Mouse (Mus musculus) lung, postnatal 0 days (tissue): ENCODE results near the gene Gal3st3. TPM values are rescaled to one million over a fixed set of nuclear protein-coding genes. Genes with fewer than 3 reads are reported as not detected.

Experiments used
- ATAC-seq: fragments of 200-750 bp; cut with Nextera tagmentation; 2 replicates; pipeline ENCODE4 v1.8.0; 2017; ENCODE audit warnings: moderate library complexity
- DNase-seq: peaks from one replicate; pipeline ENCODE4 v3.0.0-alpha.2; 2016; ENCODE audit warnings: low spot score
- H3K27ac ChIP-seq: fragments of 300-500 bp; sonication (generic); 2 replicates; pipeline ENCODE4 v1.5.1; 2014; ENCODE audit warnings: antibody characterized with exemption, mild to moderate bottlenecking, low read length, mixed read lengths
- H3K27me3 ChIP-seq: fragments of 300-500 bp; sonication (generic); replicated peaks from 2 replicates; pipeline ENCODE4 v1.6.1; 2014; ENCODE audit warnings: low read length, mixed read lengths; ENCODE audit not compliant: insufficient read depth
- H3K36me3 ChIP-seq: fragments of 300-500 bp; sonication (generic); 2 replicates; pipeline ENCODE4 v1.6.1; 2014; ENCODE audit warnings: low read length, mixed read lengths; ENCODE audit not compliant: insufficient read depth
- H3K4me1 ChIP-seq: fragments of 300-500 bp; sonication (generic); 2 replicates; pipeline ENCODE4 v1.6.1; 2014; ENCODE audit warnings: antibody characterized with exemption, low read depth, low read length, mixed read lengths; ENCODE audit not compliant: insufficient read depth
- H3K4me2 ChIP-seq: fragments of 300-500 bp; sonication (generic); replicated peaks from 2 replicates; pipeline ENCODE4 v1.6.1; 2014; ENCODE audit warnings: low read depth, mild to moderate bottlenecking, low read length, moderate library complexity, mixed read lengths
- H3K4me3 ChIP-seq: fragments of 300-500 bp; sonication (generic); 2 replicates; pipeline ENCODE4 v1.5.1; 2014; ENCODE audit warnings: low read depth, low read length
- H3K9ac ChIP-seq: fragments of 300-500 bp; sonication (generic); replicated peaks from 2 replicates; pipeline ENCODE4 v1.6.1; 2014; ENCODE audit warnings: low read depth, mild to moderate bottlenecking
- H3K9me3 ChIP-seq: fragments of 300-500 bp; sonication (generic); 2 replicates; pipeline ENCODE4 v1.6.1; 2016; ENCODE audit warnings: low read length, mixed read lengths
- CTCF ChIP-seq: IDR thresholded peaks from 2 replicates; pipeline ENCODE4 v1.5.1; 2016; ENCODE audit warnings: antibody characterized with exemption, mild to moderate bottlenecking
- EP300 ChIP-seq: IDR thresholded peaks from 2 replicates; pipeline ENCODE4 v1.6.1; 2016; ENCODE audit warnings: antibody characterized with exemption, mild to moderate bottlenecking, control low read depth
- WGBS: fragments of 180-500 bp; shearing (Covaris S2); extraction: QIAGEN DNeasy Blood & Tissue Kit; methylation state at CpG from one replicate; pipeline ENCODE4 v1.1.7; 2014; 5-methylcytosine and 5-hydroxymethylcytosine counted together
- polyA plus RNA-seq: library from polyadenylated mRNA; unstranded; fragments of >200 nt; fragmentation: Nextera tagmentation; extraction: Ambion mirVana; gene quantifications from 2 replicates; pipeline ENCODE4 v1.2.1, GENCODE M21; 2015

Gal3st3 gene
- 0.55 and 0.57 TPM in 2 replicates for polyA plus RNA-seq

GRCm38 (mm10) chr19:5297903-5298800 is at the start of gene Gal3st3:
TSS of gene Gal3st3 (plus strand) at chr19:5298331.
- H3K9ac ChIP-seq: peak within 1 kb of the TSS; percentile 32
- peaks cover 17% of the 10 kb centered on the region; the same call in 1 of the 2 replicates for H3K4me1 ChIP-seq
- H3K27me3 ChIP-seq: no peaks in the 10 kb centered on the region
- peak within 1 kb of the TSS; percentile 53 for H3K4me2 ChIP-seq
- ATAC-seq (no peak), DNase-seq (no peak)
- H3K9me3 ChIP-seq: no peaks in the 10 kb centered on the region
- peak within 1 kb of the TSS; percentile 17; the same call in 1 of the 2 replicates for H3K4me3 ChIP-seq
- H3K36me3 ChIP-seq: 0 out of 2 replicates have a peak, but pooled peaks cover under 1% of the 10 kb centered on the region
- WGBS: 11% methylated on average over 28 of the region's 32 CpGs
- H3K27ac ChIP-seq: no peak within 1 kb of the TSS
- no peak for TF ChIP-seq CTCF
- no peak for TF ChIP-seq EP300

GRCm38 (mm10) chr19:5257140-5257539 is 41.0 kb upstream of the Gal3st3 start:
- Histone ChIP-seq H3K4me1 (no peaks in the 10 kb centered on the region), H3K9me3 (no peaks in the 10 kb centered on the region), H3K36me3 (no peaks in the 10 kb centered on the region), H3K27ac (0 out of 2 replicates have a peak overlapping the region, but pooled peaks have one; percentile 21), H3K4me3 (no peak overlapping the region), H3K27me3 (no peaks in the 10 kb centered on the region), H3K4me2 (no peak overlapping the region), H3K9ac (no peak overlapping the region)
- no peak for ATAC-seq
- 34% methylated on average over 3 of the region's 3 CpGs for WGBS
- peak; percentile 40 for DNase-seq
- TF ChIP-seq EP300 (no peak), CTCF (no peak)

- ATAC-seq (no peak), DNase-seq (no peak)
- TF ChIP-seq EP300 (no peak), CTCF (no peak)
- H3K4me3 ChIP-seq: no peak overlapping the region
- WGBS: 90% methylated on average over 5 of the region's 5 CpGs
- no peaks in the 10 kb centered on the region for H3K27me3 ChIP-seq
- no peak overlapping the region for H3K4me2 ChIP-seq
- H3K9me3 ChIP-seq: no peaks in the 10 kb centered on the region
- H3K9ac ChIP-seq: no peak overlapping the region
- 0 out of 2 replicates have a peak, but pooled peaks cover 5% of the 10 kb centered on the region for H3K4me1 ChIP-seq
- no peaks in the 10 kb centered on the region for H3K36me3 ChIP-seq
- no peak overlapping the region for H3K27ac ChIP-seq
Measured at GRCm38 (mm10) chr19:5267015-5267414, 31.1 kb upstream of the Gal3st3 start.

DNA sequence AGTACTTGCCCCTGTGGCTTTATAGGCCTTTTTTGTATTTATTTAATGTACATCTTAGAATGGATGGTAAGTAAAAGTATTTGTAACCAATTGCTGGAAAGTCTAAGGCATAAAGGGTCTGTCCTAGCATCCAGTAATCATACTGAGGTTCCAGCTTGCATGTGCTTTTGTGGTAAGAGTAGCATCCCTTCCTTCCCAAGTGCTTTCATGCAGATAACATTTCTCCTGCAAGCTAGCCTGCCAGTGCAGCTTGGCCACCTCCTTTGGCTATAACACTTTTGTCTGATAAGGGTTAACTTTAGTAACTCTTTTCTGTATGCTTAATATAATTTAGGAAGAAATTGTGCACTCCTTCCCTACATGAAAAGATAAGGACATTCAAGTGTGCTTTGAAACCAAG is 30.1 kb upstream of the Gal3st3 start:
- no peak for ATAC-seq
- H3K4me3 ChIP-seq: no peak overlapping the region
- no peaks in the 10 kb centered on the region for H3K9me3 ChIP-seq
- DNase-seq: no peak
- H3K9ac ChIP-seq: no peak overlapping the region
- no peak overlapping the region for H3K4me2 ChIP-seq
- no peaks in the 10 kb centered on the region for H3K36me3 ChIP-seq
- no peaks in the 10 kb centered on the region for H3K27me3 ChIP-seq
- H3K4me1 ChIP-seq: 0 out of 2 replicates have a peak, but pooled peaks cover 6% of the 10 kb centered on the region
- TF ChIP-seq CTCF (no peak), EP300 (no peak)
- no peak overlapping the region for H3K27ac ChIP-seq

DNA sequence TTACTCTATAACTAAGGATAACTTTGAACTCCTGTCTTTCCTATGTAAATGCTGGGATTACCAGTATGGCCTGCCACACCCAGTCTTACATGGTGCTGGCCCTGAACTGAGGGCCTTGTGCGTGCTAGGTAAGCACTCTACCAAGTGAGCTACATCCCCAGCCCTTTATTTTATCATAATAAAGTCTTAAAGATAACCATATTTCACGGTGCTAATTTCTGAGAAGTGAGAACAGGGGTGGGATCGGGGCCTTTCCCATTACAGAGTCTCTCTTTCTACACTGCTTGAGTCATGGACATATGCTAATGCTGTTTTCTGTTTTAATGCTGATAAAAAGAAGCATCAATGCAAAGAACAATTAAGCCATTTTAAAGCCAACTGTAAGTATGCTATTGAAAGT is 29.3 kb upstream of the Gal3st3 start:
- ATAC-seq: no peak
- no peak overlapping the region for H3K27ac ChIP-seq

GRCm38 (mm10) chr19:5269392-5269791 is 28.7 kb upstream of the Gal3st3 start:
- no peak overlapping the region for H3K4me3 ChIP-seq
- WGBS: 78% methylated on average over 5 of the region's 5 CpGs

More for the DNA sequence above, 29.3 kb upstream of the Gal3st3 start:
- Histone ChIP-seq H3K9me3 (no peaks in the 10 kb centered on the region), H3K9ac (0 out of 2 replicates have a peak overlapping the region, but pooled peaks have one; percentile 19), H3K36me3 (no peaks in the 10 kb centered on the region), H3K4me1 (peaks cover 9% of the 10 kb centered on the region; the same call in 1 of the 2 replicates), H3K4me3 (no peak overlapping the region), H3K4me2 (no peak overlapping the region), H3K27me3 (no peaks in the 10 kb centered on the region)
- DNase-seq: no peak
- 83% methylated on average over 3 of the region's 3 CpGs for WGBS
- no peak for TF ChIP-seq CTCF
- no peak for TF ChIP-seq EP300

More at GRCm38 (mm10) chr19:5269392-5269791, 28.7 kb upstream of the Gal3st3 start:
- H3K9ac ChIP-seq: no peak overlapping the region
- DNase-seq (no peak), ATAC-seq (no peak)
- H3K36me3 ChIP-seq: no peaks in the 10 kb centered on the region
- peaks cover 10% of the 10 kb centered on the region; the same call in 1 of the 2 replicates for H3K4me1 ChIP-seq
- no peaks in the 10 kb centered on the region for H3K27me3 ChIP-seq
- TF ChIP-seq CTCF (no peak), EP300 (no peak)
- H3K9me3 ChIP-seq: no peaks in the 10 kb centered on the region
- H3K27ac ChIP-seq: no peak overlapping the region
- no peak overlapping the region for H3K4me2 ChIP-seq
